Mouse (Mus musculus) limb, embryonic 14.5 days (tissue): ENCODE measurements around the gene Dbt. TPM values are rescaled to one million over a fixed set of nuclear protein-coding genes. Genes with fewer than 3 reads are reported as not detected.

Source experiments
- ATAC-seq: fragments of 200-750 bp; cut with Nextera tagmentation; 2 replicates; pipeline ENCODE4 v1.8.0; 2017; ENCODE audit warnings: low read depth, moderate number of reproducible peaks, moderate TSS enrichment; ENCODE audit not compliant: low FRiP score
- DNase-seq: peaks from one replicate; pipeline ENCODE4 v3.0.0-alpha.2; 2015; ENCODE audit warnings: low spot score
- H3K27ac ChIP-seq: fragments of 300-500 bp; sonication (generic); replicated peaks from 2 replicates; pipeline ENCODE4 v1.5.1; 2014; ENCODE audit warnings: low read depth, mild to moderate bottlenecking, low read length, moderate library complexity, mixed read lengths
- H3K27me3 ChIP-seq: fragments of 300-500 bp; sonication (generic); 2 replicates; pipeline ENCODE4 v1.6.1; 2014; ENCODE audit warnings: low read length, mixed read lengths; ENCODE audit not compliant: control insufficient read depth, insufficient read depth
- H3K36me3 ChIP-seq: fragments of 300-500 bp; sonication (generic); 2 replicates; pipeline ENCODE4 v1.6.1; 2014; ENCODE audit warnings: mild to moderate bottlenecking, low read length, moderate library complexity, mixed read lengths; ENCODE audit not compliant: control insufficient read depth, insufficient read depth
- H3K4me1 ChIP-seq: fragments of 300-500 bp; sonication (generic); 2 replicates; pipeline ENCODE4 v1.6.1; 2014; ENCODE audit warnings: antibody characterized with exemption, low read length, mixed read lengths; ENCODE audit not compliant: control insufficient read depth, insufficient read depth
- H3K4me2 ChIP-seq: fragments of 300-500 bp; sonication (generic); replicated peaks from 2 replicates; pipeline ENCODE4 v1.6.1; 2014; ENCODE audit warnings: low read depth, mild to moderate bottlenecking, low read length, moderate library complexity; ENCODE audit not compliant: severe bottlenecking
- H3K4me3 ChIP-seq: fragments of 300-500 bp; sonication (generic); replicated peaks from 2 replicates; pipeline ENCODE4 v1.5.1; 2014; ENCODE audit warnings: low read length
- H3K9ac ChIP-seq: fragments of 300-500 bp; sonication (generic); 2 replicates; pipeline ENCODE4 v1.6.1; 2014; ENCODE audit warnings: mild to moderate bottlenecking, low read depth, low read length, moderate library complexity; ENCODE audit not compliant: severe bottlenecking
- H3K9me3 ChIP-seq: fragments of 300-500 bp; sonication (generic); 2 replicates; pipeline ENCODE4 v1.6.1; 2016; ENCODE audit warnings: low read length; ENCODE audit not compliant: control insufficient read depth
- POLR2A ChIP-seq: fragments of 200-500 bp; IDR thresholded peaks from 2 replicates; pipeline ENCODE4 v1.8.0; 2012; ENCODE audit warnings: inconsistent platforms, mild to moderate bottlenecking, moderate library complexity, borderline replicate concordance; ENCODE audit not compliant: insufficient read depth, insufficient read length; ENCODE audit errors: extremely low read depth
- WGBS: fragments of 180-500 bp; shearing (Covaris S2); extraction: QIAGEN DNeasy Blood & Tissue Kit; methylation state at CpG from one replicate; pipeline ENCODE4 v1.1.7; 2014; 5-methylcytosine and 5-hydroxymethylcytosine counted together
- polyA plus RNA-seq, 2 experiments: library from polyadenylated mRNA; depleted of rRNA in 1 of 2; stranded (reverse) in 1 of 2; unstranded in 1 of 2; fragments of >200 nt; fragmentation: Nextera tagmentation in 1 of 2; extraction: Ambion mirVana in 1 of 2; gene quantifications; 2 replicates each; pipeline versions ENCODE4 v1.2.1 to v1.2.3; 2012 to 2014

Dbt gene
- polyA plus RNA-seq, 2 experiments, result 10.6 to 16.1 TPM

- Histone ChIP-seq H3K27ac (no peak overlapping the region), H3K27me3 (no peaks in the 10 kb centered on the region), H3K4me1 (no peaks in the 10 kb centered on the region), H3K36me3 (0 out of 2 replicates have a peak, but pooled peaks cover 5% of the 10 kb centered on the region), H3K9ac (no peak overlapping the region), H3K4me3 (no peak overlapping the region), H3K9me3 (no peaks in the 10 kb centered on the region), H3K4me2 (no peak overlapping the region)
- DNase-seq (no peak), ATAC-seq (no peak)
- WGBS, result 84% methylated on average over 12 of the region's 12 CpGs
- no peak for TF ChIP-seq POLR2A
Measured at GRCm38 (mm10) chr3:116520141-116520761, 7.4 kb downstream of the Dbt start.

GRCm38 (mm10) chr3:116529741-116530140, 16.9 kb downstream of the Dbt start:
- WGBS, result 46% methylated on average over 4 of the region's 5 CpGs
- no peak for TF ChIP-seq POLR2A
- no peak for ATAC-seq
- Histone ChIP-seq H3K36me3 (peaks cover 11% of the 10 kb centered on the region), H3K4me3 (no peak overlapping the region), H3K9me3 (no peaks in the 10 kb centered on the region), H3K9ac (no peak overlapping the region), H3K4me2 (no peak overlapping the region), H3K4me1 (no peaks in the 10 kb centered on the region), H3K27me3 (no peaks in the 10 kb centered on the region), H3K27ac (no peak overlapping the region)
- DNase-seq, result no peak

- no peak for DNase-seq
- no peaks in the 10 kb centered on the region for H3K27me3 ChIP-seq
- H3K4me1 ChIP-seq, result no peaks in the 10 kb centered on the region
- H3K9ac ChIP-seq, result no peak overlapping the region
- H3K4me2 ChIP-seq, result no peak overlapping the region
- no peaks in the 10 kb centered on the region for H3K9me3 ChIP-seq
- no peak for TF ChIP-seq POLR2A
- ATAC-seq, result no peak
- peaks cover 20% of the 10 kb centered on the region for H3K36me3 ChIP-seq
- 71% methylated on average over 4 of the region's 4 CpGs for whole genome bisulfite sequencing
- no peak overlapping the region for H3K27ac ChIP-seq
- H3K4me3 ChIP-seq, result no peak overlapping the region
Measured at GRCm38 (mm10) chr3:116530826-116531225, 18.0 kb downstream of the Dbt start.

GRCm38 (mm10) chr3:116536428-116537199, 23.7 kb downstream of the Dbt start:
- Histone ChIP-seq H3K27me3 (no peaks in the 10 kb centered on the region), H3K36me3 (peaks cover 47% of the 10 kb centered on the region), H3K4me3 (no peak overlapping the region), H3K27ac (no peak overlapping the region), H3K4me1 (no peaks in the 10 kb centered on the region), H3K9ac (no peak overlapping the region), H3K4me2 (no peak overlapping the region), H3K9me3 (no peaks in the 10 kb centered on the region)
- WGBS, result 46% methylated on average over 16 of the region's 16 CpGs
- no peak for TF ChIP-seq POLR2A
- ATAC-seq (no peak), DNase-seq (no peak)

- Histone ChIP-seq H3K27ac (no peak overlapping the region), H3K4me1 (no peaks in the 10 kb centered on the region), H3K4me3 (no peak overlapping the region), H3K4me2 (no peak overlapping the region), H3K27me3 (no peaks in the 10 kb centered on the region), H3K9ac (no peak overlapping the region), H3K36me3 (peaks cover 51% of the 10 kb centered on the region), H3K9me3 (no peaks in the 10 kb centered on the region)
- 51% methylated on average over 6 of the region's 6 CpGs for WGBS
- no peak for TF ChIP-seq POLR2A
- no peak for DNase-seq
- ATAC-seq, result no peak
Measured at GRCm38 (mm10) chr3:116537200-116537573, 24.3 kb downstream of the Dbt start.

GRCm38 (mm10) chr3:116542070-116542469, 29.2 kb downstream of the Dbt start:
- no peaks in the 10 kb centered on the region for H3K4me1 ChIP-seq
- no peak overlapping the region for H3K27ac ChIP-seq
- DNase-seq (no peak), ATAC-seq (no peak)
- peaks cover 56% of the 10 kb centered on the region for H3K36me3 ChIP-seq
- no peak overlapping the region for H3K4me3 ChIP-seq
- H3K4me2 ChIP-seq, result no peak overlapping the region
- H3K9me3 ChIP-seq, result no peaks in the 10 kb centered on the region
- H3K27me3 ChIP-seq, result no peaks in the 10 kb centered on the region
- no peak for TF ChIP-seq POLR2A
- H3K9ac ChIP-seq, result no peak overlapping the region
- WGBS, result 63% methylated on average over 2 of the region's 2 CpGs
